Mouse (Mus musculus): Measurements from ENCODE around the gene Rspo1. TPM values are rescaled to one million over a fixed set of nuclear protein-coding genes. Genes with fewer than 3 reads are reported as not detected.

Gene Rspo1
- polyA plus RNA-seq, 1 experiment from 2014 or later: 18.3 TPM

DNA sequence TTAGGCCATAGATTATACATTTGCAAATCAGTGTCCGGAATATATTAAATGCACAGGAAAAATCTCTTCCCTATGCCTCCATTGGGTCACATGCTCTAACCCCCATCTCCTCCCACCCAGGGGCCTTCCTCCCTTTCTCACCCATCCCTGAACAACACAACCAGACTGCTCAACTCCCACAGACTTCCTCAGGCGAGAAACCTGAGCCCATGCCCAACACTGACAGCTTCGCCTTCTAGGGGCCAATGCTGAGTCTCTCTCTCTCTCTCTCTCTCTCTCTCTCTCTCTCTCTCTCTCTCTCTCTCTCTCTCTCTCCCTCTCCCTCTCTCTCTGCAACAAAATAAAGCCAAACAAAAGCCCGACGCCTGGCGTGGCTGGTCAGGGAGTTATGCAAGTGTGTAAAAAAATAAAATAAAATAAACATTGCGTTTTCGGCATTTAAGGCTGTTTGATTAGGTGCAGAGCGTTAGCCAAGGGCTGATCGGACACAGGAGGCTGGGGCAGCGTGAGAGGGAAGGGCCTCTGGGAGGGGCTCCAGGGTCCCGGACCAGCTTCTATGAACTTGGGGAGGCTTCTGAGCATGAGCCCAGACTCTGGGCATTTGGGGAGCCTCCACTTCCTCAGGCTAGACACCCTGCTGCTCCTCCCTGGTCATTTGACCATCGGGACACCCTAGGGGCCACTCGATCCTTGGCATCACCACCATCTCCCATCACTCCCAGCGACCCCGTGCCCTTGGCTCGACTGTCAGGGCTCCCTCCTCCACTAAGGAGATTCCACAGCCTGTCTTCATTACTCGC is 1.2 kb upstream of the Rspo1 start:
- no peaks in the 10 kb centered on the region for H3K9me3 ChIP-seq (ENCODE audit: control insufficient read depth, low read depth, low read length)
- H3K4me3 ChIP-seq (ENCODE audit: low read depth, low read length): no peak overlapping the region
- peak overlapping the region; percentile 69 for H3K4me2 ChIP-seq (replicated peaks; ENCODE audit: low read depth, low read length)
- H3K27me3 ChIP-seq (ENCODE audit: control insufficient read depth, insufficient read depth, low read length): peaks cover 29% of the 10 kb centered on the region
- peaks cover 19% of the 10 kb centered on the region for H3K4me1 ChIP-seq (ENCODE audit: control insufficient read depth, insufficient read depth, low read length)
- H3K27ac ChIP-seq (ENCODE audit: low read length): no peak overlapping the region
- H3K36me3 ChIP-seq (ENCODE audit: control insufficient read depth, insufficient read depth, low read length): no peaks in the 10 kb centered on the region
- no peak overlapping the region for H3K9ac ChIP-seq (replicated peaks; ENCODE audit: low read depth, low read length)
- no peak for ATAC-seq (ENCODE audit: insufficient number of reproducible peaks, insufficient read depth, low FRiP score, low read depth)
- WGBS: 8% methylated on average over 18 of the region's 18 CpGs

- ATAC-seq (ENCODE audit: insufficient number of reproducible peaks, insufficient read depth, low FRiP score, low read depth): no peak
- H3K27me3 ChIP-seq (ENCODE audit: control insufficient read depth, insufficient read depth, low read length): peaks cover 35% of the 10 kb centered on the region
- H3K9me3 ChIP-seq (ENCODE audit: control insufficient read depth, low read depth, low read length): no peaks in the 10 kb centered on the region
- H3K4me1 ChIP-seq (ENCODE audit: control insufficient read depth, insufficient read depth, low read length): peaks cover 22% of the 10 kb centered on the region
- no peaks in the 10 kb centered on the region for H3K36me3 ChIP-seq (ENCODE audit: control insufficient read depth, insufficient read depth, low read length)
- H3K4me3 ChIP-seq (ENCODE audit: low read depth, low read length): peak overlapping the region; percentile 42
- H3K4me2 ChIP-seq (replicated peaks; ENCODE audit: low read depth, low read length): peak overlapping the region; percentile 69
- 0 out of 2 replicates have a peak overlapping the region, but pooled peaks have one; percentile 28 for H3K9ac ChIP-seq (replicated peaks; ENCODE audit: low read depth, low read length)
- no peak overlapping the region for H3K27ac ChIP-seq (ENCODE audit: low read length)
- 3% methylated on average over 45 of the region's 51 CpGs for WGBS
These were observed 795 bp downstream of the Rspo1 start for GRCm38 (mm10) chr4:124986739-124987710.

DNA sequence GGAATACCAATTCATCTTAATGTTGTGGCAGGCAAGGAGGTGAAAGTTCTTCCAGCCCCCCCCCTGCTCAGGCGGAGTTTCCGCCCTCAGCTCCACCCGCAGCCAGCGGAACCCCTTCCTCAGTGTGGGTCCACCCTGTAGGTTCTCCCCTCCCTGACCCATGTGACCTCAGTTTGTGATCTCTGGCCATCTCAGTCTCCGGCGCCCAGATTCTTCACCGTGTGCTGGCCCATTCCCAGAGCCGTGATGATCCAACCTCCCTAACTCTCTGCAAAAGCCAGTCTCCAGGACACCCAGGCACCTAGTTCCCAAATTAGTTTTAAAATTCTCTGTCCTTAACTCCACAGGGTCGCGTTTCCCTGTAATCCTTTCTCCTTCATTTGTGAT is 1.5 kb downstream of the Rspo1 start:
- H3K4me3 ChIP-seq (ENCODE audit: low read depth, low read length): 0 out of 2 replicates have a peak overlapping the region, but pooled peaks have one; percentile 42
- H3K4me1 ChIP-seq (ENCODE audit: control insufficient read depth, insufficient read depth, low read length): peaks cover 22% of the 10 kb centered on the region
- H3K27me3 ChIP-seq (ENCODE audit: control insufficient read depth, insufficient read depth, low read length): peaks cover 35% of the 10 kb centered on the region
- H3K9ac ChIP-seq (replicated peaks; ENCODE audit: low read depth, low read length): no peak overlapping the region
- no peaks in the 10 kb centered on the region for H3K36me3 ChIP-seq (ENCODE audit: control insufficient read depth, insufficient read depth, low read length)
- H3K9me3 ChIP-seq (ENCODE audit: control insufficient read depth, low read depth, low read length): no peaks in the 10 kb centered on the region
- H3K27ac ChIP-seq (ENCODE audit: low read length): no peak overlapping the region
- no peak for ATAC-seq (ENCODE audit: insufficient number of reproducible peaks, insufficient read depth, low FRiP score, low read depth)
- peak overlapping the region; percentile 69; the same call in 1 of the 2 replicates for H3K4me2 ChIP-seq (replicated peaks; ENCODE audit: low read depth, low read length)
- 6% methylated on average over 10 of the region's 10 CpGs for WGBS

DNA sequence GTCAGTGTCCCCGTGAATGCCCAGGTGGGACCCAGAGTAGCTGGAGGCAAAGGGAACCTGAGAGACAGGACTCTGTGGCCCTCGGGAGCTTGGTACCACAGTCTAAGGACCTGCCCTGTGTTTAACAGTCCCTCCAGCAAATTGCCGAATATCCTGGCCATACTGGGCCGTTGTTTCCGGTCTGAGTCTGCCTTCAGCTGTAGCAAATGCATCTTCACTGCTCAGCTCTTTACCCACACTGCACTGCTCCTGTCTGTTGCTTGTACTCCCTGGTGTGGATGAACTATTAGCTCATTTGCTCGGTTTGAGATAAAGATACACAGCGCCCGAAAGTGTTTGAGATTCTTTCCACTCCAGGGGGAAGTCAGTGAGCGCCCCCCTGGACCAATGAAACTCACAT is 2.2 kb downstream of the Rspo1 start:
- Histone ChIP-seq H3K27me3 (ENCODE audit: control insufficient read depth, insufficient read depth, low read length) (peaks cover 35% of the 10 kb centered on the region), H3K4me2 (replicated peaks; ENCODE audit: low read depth, low read length) (no peak overlapping the region), H3K4me1 (ENCODE audit: control insufficient read depth, insufficient read depth, low read length) (peaks cover 22% of the 10 kb centered on the region), H3K27ac (ENCODE audit: low read length) (peak overlapping the region; percentile 15; the same call in 1 of the 2 replicates), H3K36me3 (ENCODE audit: control insufficient read depth, insufficient read depth, low read length) (no peaks in the 10 kb centered on the region), H3K9me3 (ENCODE audit: control insufficient read depth, low read depth, low read length) (no peaks in the 10 kb centered on the region), H3K9ac (replicated peaks; ENCODE audit: low read depth, low read length) (no peak overlapping the region), H3K4me3 (ENCODE audit: low read depth, low read length) (no peak overlapping the region)
- no peak for ATAC-seq (ENCODE audit: insufficient number of reproducible peaks, insufficient read depth, low FRiP score, low read depth)
- 9% methylated on average over 9 of the region's 9 CpGs for WGBS

GRCm38 (mm10) chr4:124989787-124990253 is 3.6 kb downstream of the Rspo1 start:
- WGBS: 3% methylated on average over 20 of the region's 20 CpGs
- Histone ChIP-seq H3K27ac (ENCODE audit: low read length) (no peak overlapping the region), H3K4me1 (ENCODE audit: control insufficient read depth, insufficient read depth, low read length) (peaks cover 22% of the 10 kb centered on the region), H3K4me2 (replicated peaks; ENCODE audit: low read depth, low read length) (peak overlapping the region; percentile 34), H3K36me3 (ENCODE audit: control insufficient read depth, insufficient read depth, low read length) (no peaks in the 10 kb centered on the region), H3K9me3 (ENCODE audit: control insufficient read depth, low read depth, low read length) (no peaks in the 10 kb centered on the region), H3K4me3 (ENCODE audit: low read depth, low read length) (no peak overlapping the region), H3K9ac (replicated peaks; ENCODE audit: low read depth, low read length) (peak overlapping the region; percentile 15; the same call in 1 of the 2 replicates), H3K27me3 (ENCODE audit: control insufficient read depth, insufficient read depth, low read length) (peaks cover 23% of the 10 kb centered on the region)
- ATAC-seq (ENCODE audit: insufficient number of reproducible peaks, insufficient read depth, low FRiP score, low read depth): peak; percentile 33

GRCm38 (mm10) chr4:124990325-124990724 is 4.1 kb downstream of the Rspo1 start:
- peaks cover 22% of the 10 kb centered on the region for H3K4me1 ChIP-seq (ENCODE audit: control insufficient read depth, insufficient read depth, low read length)
- WGBS: 3% methylated on average over 7 of the region's 7 CpGs
- ATAC-seq (ENCODE audit: insufficient number of reproducible peaks, insufficient read depth, low FRiP score, low read depth): no peak
- no peaks in the 10 kb centered on the region for H3K36me3 ChIP-seq (ENCODE audit: control insufficient read depth, insufficient read depth, low read length)
- H3K4me2 ChIP-seq (replicated peaks; ENCODE audit: low read depth, low read length): peak overlapping the region; percentile 34
- H3K9ac ChIP-seq (replicated peaks; ENCODE audit: low read depth, low read length): peak overlapping the region; percentile 15; the same call in 1 of the 2 replicates
- no peak overlapping the region for H3K4me3 ChIP-seq (ENCODE audit: low read depth, low read length)
- peaks cover 21% of the 10 kb centered on the region for H3K27me3 ChIP-seq (ENCODE audit: control insufficient read depth, insufficient read depth, low read length)
- no peaks in the 10 kb centered on the region for H3K9me3 ChIP-seq (ENCODE audit: control insufficient read depth, low read depth, low read length)
- H3K27ac ChIP-seq (ENCODE audit: low read length): no peak overlapping the region

DNA sequence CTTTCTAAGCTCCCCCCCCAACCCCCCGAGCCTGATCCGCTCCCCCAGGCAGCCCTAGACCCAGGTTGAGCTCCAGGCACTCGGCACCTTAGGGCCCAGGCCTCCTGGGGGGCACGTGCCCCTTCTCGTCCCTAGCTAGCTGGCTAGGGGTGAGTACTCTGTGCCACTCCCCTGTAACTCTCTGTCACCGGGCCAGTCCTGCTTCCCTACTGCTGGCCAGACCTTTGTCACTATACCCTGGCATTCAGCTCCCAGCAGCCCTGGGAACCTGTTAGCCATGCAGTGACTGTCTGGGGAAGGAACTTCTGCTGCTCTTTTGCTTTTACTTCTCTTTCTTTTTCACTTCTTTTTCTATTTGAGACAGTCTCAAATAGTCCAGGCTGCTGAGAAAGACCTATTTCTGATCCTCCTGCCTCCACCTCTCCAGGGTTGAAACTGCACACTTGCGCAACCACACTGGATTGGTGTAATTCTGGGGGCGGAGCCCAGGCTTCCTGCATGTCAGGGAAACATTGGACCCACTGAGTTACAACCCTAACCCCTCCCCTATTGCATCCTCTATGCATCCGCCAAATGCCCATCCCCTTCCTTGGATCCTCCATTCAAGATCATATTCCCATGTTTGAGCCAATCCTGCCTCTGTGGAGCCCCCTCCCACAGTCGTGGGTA is 11.4 kb downstream of the Rspo1 start:
- WGBS: 78% methylated on average over 10 of the region's 10 CpGs
- H3K36me3 ChIP-seq (ENCODE audit: control insufficient read depth, insufficient read depth, low read length): no peaks in the 10 kb centered on the region
- no peak overlapping the region for H3K4me2 ChIP-seq (replicated peaks; ENCODE audit: low read depth, low read length)
- no peaks in the 10 kb centered on the region for H3K4me1 ChIP-seq (ENCODE audit: control insufficient read depth, insufficient read depth, low read length)
- H3K9me3 ChIP-seq (ENCODE audit: control insufficient read depth, low read depth, low read length): no peaks in the 10 kb centered on the region
- no peak overlapping the region for H3K27ac ChIP-seq (ENCODE audit: low read length)
- 0 out of 2 replicates have a peak, but pooled peaks have one; percentile 33 for ATAC-seq (ENCODE audit: insufficient number of reproducible peaks, insufficient read depth, low FRiP score, low read depth)
- no peak overlapping the region for H3K4me3 ChIP-seq (ENCODE audit: low read depth, low read length)
- H3K9ac ChIP-seq (replicated peaks; ENCODE audit: low read depth, low read length): no peak overlapping the region
- H3K27me3 ChIP-seq (ENCODE audit: control insufficient read depth, insufficient read depth, low read length): no peaks in the 10 kb centered on the region

DNA sequence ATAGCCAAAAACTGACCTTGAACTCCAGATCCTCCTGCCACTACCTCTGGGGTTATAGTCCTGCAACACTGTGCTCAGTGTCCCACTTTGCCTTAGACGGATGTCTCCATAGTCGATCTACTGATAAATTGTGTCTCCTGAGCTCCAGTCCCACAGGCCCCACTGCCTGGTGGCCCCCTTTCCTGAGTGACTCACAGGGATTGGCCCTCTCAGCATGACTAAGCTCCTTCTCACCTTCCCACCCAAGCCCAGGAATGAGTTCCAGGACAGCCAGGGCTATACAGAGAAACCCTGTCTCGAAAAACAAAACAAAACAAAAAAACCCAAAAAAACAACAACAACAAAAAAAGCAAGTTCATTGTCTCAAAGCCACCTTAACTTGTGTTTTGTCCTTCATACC is 13.3 kb downstream of the Rspo1 start:
- no peak for ATAC-seq (ENCODE audit: insufficient number of reproducible peaks, insufficient read depth, low FRiP score, low read depth)
- Histone ChIP-seq H3K4me1 (ENCODE audit: control insufficient read depth, insufficient read depth, low read length) (no peaks in the 10 kb centered on the region), H3K4me2 (replicated peaks; ENCODE audit: low read depth, low read length) (no peak overlapping the region), H3K27ac (ENCODE audit: low read length) (no peak overlapping the region), H3K27me3 (ENCODE audit: control insufficient read depth, insufficient read depth, low read length) (no peaks in the 10 kb centered on the region), H3K4me3 (ENCODE audit: low read depth, low read length) (no peak overlapping the region), H3K9ac (replicated peaks; ENCODE audit: low read depth, low read length) (no peak overlapping the region), H3K9me3 (ENCODE audit: control insufficient read depth, low read depth, low read length) (no peaks in the 10 kb centered on the region), H3K36me3 (ENCODE audit: control insufficient read depth, insufficient read depth, low read length) (no peaks in the 10 kb centered on the region)
- WGBS: 85% methylated on average over 3 of the region's 3 CpGs

Measured in stomach, embryonic 14.5 days (tissue).